Mouse (Mus musculus) lung, adult 2 months (tissue): ENCODE data around the gene Gm44511. TPM values are rescaled to one million over a fixed set of nuclear protein-coding genes. Genes with fewer than 3 reads are reported as not detected.

Experiments
- DNase-seq: peaks from one replicate; pipeline ENCODE4 v3.0.0; 2022
- H3K4me1 ChIP-seq: fragments of 200-500 bp; 2 replicates; pipeline ENCODE4 v1.6.1; 2011; ENCODE audit warnings: low read length; ENCODE audit not compliant: control insufficient read depth, insufficient read depth
- H3K4me3 ChIP-seq: fragments of 200-500 bp; replicated peaks from 2 replicates; pipeline ENCODE3; 2011; ENCODE audit warnings: low read depth, mild to moderate bottlenecking, control low read depth, low read length; ENCODE audit errors: extremely low read depth
- CTCF ChIP-seq: fragments of 200-500 bp; IDR thresholded peaks from 2 replicates; pipeline ENCODE4 v1.5.1; 2011; ENCODE audit warnings: mild to moderate bottlenecking, low read length, control low read depth; ENCODE audit not compliant: insufficient read depth
- POLR2A ChIP-seq: fragments of 200-500 bp; IDR thresholded peaks from 2 replicates; pipeline ENCODE4 v1.6.1; 2011; ENCODE audit warnings: low read depth, mild to moderate bottlenecking, control low read depth, low read length, borderline replicate concordance; ENCODE audit errors: extremely low read depth
- WGBS: fragments of 180-500 bp; shearing (Covaris S2); methylation state at CpG from one replicate; pipeline ENCODE4 v1.1.7; 2018; 5-methylcytosine and 5-hydroxymethylcytosine counted together
- polyA plus RNA-seq: library from polyadenylated mRNA; depleted of rRNA; stranded (reverse); fragments of >200 nt; gene quantifications from 2 replicates; pipeline ENCODE4 v1.2.3, GENCODE M21; 2012

Gene Gm44511
- polyA plus RNA-seq, 1 experiment = not detected

DNA sequence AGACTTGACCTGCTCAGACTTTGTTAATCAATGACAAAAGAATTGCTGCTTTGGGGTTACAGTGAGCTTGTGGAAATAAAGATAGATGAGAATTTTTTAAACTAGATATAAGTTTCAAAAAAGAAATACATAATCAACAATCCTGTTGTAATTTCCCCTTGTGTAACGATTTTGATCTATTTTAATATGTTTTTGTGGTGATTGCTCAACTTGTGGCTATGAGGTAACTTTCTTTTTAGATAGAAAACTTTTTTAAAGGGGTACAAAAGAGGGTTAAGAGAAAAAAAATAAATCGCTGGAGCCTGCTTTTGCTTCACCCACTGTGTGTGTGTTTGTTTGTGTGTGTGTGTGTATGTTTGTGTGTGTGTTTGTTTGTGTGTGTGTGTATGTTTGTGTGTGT lies 25.0 kb upstream of the Gm44511 start:
- H3K4me3 ChIP-seq = no peak overlapping the region
- TF ChIP-seq CTCF (no peak), POLR2A (no peak)
- no peak for DNase-seq
- peaks cover 8% of the 10 kb centered on the region for H3K4me1 ChIP-seq
- 51% methylated on average over 2 of the region's 2 CpGs for WGBS

DNA sequence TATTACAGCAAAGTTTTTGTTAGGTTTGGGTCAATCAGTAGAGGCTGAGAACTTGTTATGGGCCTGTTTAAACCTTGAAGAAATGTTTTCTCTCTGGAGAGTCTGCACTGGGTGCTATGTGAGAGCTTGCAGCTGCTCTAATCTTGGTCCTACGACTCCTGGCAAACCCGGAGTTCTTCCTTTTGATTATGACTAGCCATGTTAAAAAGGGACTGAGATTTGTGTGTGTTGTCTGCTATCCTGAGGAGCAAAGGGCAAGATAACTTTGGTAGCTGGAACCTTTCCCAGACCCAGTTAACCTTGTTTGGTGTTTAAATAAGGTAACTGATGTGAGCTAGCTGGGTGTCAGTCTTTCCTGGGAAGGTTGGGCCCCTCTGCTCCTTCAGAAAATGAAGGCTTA lies 24.6 kb upstream of the Gm44511 start:
- Histone ChIP-seq H3K4me1 (peaks cover 6% of the 10 kb centered on the region), H3K4me3 (no peak overlapping the region)
- TF ChIP-seq POLR2A (no peak), CTCF (no peak)
- DNase-seq = no peak
- WGBS = 34% methylated on average over 2 of the region's 2 CpGs

DNA sequence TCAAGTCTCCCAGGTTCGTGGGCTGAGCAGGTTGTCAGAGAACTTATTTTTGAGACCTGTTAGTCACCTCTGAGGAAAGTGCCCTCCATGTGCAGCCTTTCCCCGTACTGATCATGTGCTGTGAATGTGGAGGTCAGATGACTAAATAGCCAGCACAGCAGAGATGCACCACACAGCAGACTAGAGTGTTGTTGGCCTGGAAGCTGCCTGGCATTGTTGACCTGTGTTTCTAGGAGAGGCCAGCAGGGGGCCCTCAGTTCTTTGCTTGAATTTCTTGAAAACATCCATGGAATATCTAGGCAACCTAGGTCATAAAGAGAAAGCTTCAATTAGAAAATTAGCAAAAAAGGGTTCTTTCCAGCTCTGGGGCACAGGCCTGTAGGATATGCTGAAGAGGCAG lies 23.8 kb upstream of the Gm44511 start:
- DNase-seq = no peak
- peak; percentile 69 for TF ChIP-seq CTCF
- TF ChIP-seq POLR2A = no peak
- 57% methylated on average over 2 of the region's 2 CpGs for WGBS
- H3K4me1 ChIP-seq = peaks cover 2% of the 10 kb centered on the region; the same call in 1 of the 2 replicates
- no peak overlapping the region for H3K4me3 ChIP-seq

DNA sequence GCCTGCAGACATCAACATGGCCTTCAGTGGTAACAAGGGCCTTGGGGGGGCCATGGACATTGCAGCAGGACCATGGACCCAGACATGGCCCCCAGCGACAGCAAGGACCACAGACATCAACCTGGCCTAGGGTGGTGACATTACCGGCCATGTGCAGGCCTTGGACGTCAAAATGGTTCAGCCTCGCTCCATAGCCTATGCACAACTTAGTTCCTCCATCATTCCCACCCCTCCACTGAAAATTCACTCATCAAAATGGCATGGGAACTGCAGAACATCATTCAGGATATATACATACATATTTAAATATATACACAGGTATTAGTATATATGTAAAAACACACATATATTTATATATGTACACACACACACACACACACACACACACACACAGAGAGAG lies 21.3 kb upstream of the Gm44511 start:
- WGBS = 90% methylated on average over 4 of the region's 4 CpGs

DNA sequence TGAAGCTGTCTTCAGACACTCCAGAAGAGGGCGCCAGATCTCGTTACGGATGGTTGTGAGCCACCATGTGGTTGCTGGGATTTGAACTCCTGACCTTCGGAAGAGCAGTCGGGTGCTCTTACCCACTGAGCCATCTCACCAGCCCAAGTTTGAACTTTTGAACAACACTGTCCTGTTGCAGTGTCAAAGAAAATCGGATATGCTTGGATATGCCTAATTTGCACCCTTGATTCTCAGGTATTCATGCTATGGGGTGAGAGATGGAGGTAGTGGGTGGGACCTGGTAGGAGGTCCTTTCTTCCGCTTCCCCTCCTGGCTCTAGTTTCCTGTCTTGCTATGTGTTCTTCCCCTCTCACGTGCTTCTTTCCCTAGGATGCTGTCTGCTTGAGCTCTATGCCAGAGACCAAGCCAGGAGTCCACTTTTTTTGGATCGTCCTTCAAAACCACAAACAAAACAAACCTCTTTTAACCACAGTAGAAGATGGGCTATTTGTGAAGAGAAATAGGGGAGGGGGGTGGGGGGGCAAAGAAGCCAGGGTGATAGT lies 20.0 kb upstream of the Gm44511 start:
- WGBS = 42% methylated on average over 8 of the region's 9 CpGs
- Histone ChIP-seq H3K4me3 (no peak overlapping the region), H3K4me1 (peaks cover 6% of the 10 kb centered on the region)
- TF ChIP-seq CTCF = no peak
- TF ChIP-seq POLR2A = no peak
- DNase-seq = no peak

More for the DNA sequence above, 21.3 kb upstream of the Gm44511 start:
- DNase-seq = no peak
- Histone ChIP-seq H3K4me3 (no peak overlapping the region), H3K4me1 (peaks cover 6% of the 10 kb centered on the region)
- no peak for TF ChIP-seq POLR2A
- TF ChIP-seq CTCF = no peak

DNA sequence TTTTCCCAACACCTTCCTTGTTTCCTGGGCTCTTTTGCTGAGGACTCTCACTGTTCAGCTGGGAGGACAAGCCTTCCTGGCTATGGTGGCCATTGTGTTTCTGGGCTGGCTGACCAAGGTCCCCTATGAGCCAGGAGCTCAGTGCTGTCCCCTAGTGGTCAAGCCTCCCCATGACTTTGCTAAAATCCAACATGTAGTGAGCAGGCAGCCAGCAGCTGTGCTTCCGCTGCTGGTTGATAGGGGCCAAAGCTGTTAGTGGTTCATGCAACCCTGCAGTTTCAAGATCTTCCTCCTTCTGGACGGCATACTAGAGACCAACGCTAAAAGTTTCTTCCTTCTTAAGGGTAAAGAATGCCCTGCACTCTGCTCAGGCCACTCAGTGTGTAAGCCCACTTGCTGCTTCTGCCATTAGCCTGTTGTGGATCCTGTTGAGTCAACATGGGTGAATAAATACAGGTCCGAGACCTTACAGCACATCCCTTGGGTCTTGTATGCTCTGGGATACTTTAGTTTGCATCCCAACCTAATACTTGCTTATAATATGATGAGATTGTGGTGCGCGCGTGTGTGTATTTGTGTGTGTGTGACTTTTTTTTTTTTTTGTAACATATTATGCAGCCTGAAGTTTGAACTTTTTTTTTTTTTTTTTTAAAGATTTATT lies 19.3 kb upstream of the Gm44511 start:
- peaks cover 4% of the 10 kb centered on the region for H3K4me1 ChIP-seq
- TF ChIP-seq POLR2A (no peak), CTCF (peak; percentile 99)
- 28% methylated on average over 7 of the region's 7 CpGs for WGBS
- DNase-seq = peak; percentile 88
- no peak overlapping the region for H3K4me3 ChIP-seq

DNA sequence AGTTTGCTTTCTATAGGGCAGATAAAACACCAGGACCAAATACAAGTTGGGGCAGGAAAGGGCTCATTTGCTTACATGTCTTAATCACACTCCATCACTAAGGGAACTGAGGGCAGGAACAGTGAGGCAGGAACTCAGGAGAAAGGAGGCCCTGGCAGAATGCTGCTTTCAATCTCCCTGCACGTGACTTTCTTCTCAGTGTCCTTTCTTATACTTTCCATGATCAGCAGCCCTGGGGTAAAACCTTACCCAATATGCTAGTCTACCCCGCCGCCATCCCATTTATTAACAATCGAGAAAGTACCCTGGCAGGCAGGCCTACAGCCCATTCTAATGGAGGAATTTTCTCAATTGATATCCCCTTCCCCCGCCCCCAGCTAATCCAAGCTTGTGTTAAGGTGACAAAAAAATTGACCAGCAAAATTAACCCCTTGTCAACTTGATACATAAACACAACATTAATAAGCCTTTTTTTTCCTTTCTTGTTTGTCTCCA lies 18.5 kb upstream of the Gm44511 start:
- 86% methylated on average over 5 of the region's 5 CpGs for WGBS
- no peak overlapping the region for H3K4me3 ChIP-seq
- peaks cover 4% of the 10 kb centered on the region for H3K4me1 ChIP-seq
- no peak for TF ChIP-seq POLR2A
- TF ChIP-seq CTCF = no peak
- no peak for DNase-seq

DNA sequence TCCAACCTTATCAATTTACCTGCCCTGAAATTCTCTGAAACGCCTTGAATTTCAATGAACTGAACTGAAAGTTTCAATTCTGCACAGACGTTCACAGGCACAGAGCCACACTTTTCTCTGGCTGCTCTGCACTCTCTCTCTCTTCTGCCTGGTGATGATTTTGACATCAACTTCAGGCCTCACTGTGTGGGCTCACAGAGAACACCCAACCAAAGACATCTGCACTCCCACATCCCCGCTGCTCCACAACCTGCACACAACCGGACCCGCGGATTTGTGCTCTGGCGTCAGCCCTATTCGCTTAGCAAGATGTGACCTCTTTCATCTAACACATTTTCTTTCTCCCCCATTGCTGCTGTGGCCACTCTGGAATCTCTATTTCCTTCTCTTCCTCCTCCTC lies 18.0 kb upstream of the Gm44511 start:
- Histone ChIP-seq H3K4me3 (no peak overlapping the region), H3K4me1 (peaks cover 4% of the 10 kb centered on the region)
- DNase-seq = no peak
- WGBS = 26% methylated on average over 8 of the region's 8 CpGs
- TF ChIP-seq POLR2A = no peak
- no peak for TF ChIP-seq CTCF

DNA sequence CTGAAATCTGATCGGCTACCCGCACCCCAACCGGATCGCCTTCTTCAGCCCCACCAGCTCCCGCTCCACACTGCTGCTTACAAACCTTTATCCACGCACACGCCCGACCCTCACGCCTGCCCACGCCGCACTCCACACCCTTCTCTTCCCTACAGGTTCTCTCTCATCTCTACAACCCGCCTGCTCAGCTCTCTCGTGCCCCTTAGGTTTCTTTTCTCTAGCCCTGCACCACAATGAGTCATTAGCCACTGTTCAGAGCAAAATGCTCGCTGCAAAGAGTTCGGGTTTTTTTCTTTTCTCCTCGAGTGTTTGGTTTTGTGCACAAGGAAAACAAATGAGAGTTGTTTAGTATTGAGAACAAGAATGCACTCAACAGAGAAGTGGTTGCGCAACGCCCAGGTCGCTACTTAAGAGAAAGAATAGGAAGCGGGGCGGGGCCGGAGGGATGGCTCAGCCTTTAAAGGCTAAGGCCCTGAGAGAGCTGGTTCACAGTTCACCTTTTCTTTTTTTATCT lies 17.4 kb upstream of the Gm44511 start:
- peak overlapping the region; percentile 93 for H3K4me3 ChIP-seq
- under 1% methylated on average over 22 of the region's 22 CpGs for WGBS
- peak; percentile 28; the same call in 1 of the 2 replicates for TF ChIP-seq POLR2A
- TF ChIP-seq CTCF = no peak
- peaks cover 4% of the 10 kb centered on the region for H3K4me1 ChIP-seq
- peak; percentile 87 for DNase-seq
